Mouse (Mus musculus): ENCODE measurements around the gene Ckmt1. TPM values are rescaled to one million over a fixed set of nuclear protein-coding genes. Genes with fewer than 3 reads are reported as not detected.

The Ckmt1 gene
- polyA plus RNA-seq, 2 experiments = 0.06 TPM; not detected in 1

DNA sequence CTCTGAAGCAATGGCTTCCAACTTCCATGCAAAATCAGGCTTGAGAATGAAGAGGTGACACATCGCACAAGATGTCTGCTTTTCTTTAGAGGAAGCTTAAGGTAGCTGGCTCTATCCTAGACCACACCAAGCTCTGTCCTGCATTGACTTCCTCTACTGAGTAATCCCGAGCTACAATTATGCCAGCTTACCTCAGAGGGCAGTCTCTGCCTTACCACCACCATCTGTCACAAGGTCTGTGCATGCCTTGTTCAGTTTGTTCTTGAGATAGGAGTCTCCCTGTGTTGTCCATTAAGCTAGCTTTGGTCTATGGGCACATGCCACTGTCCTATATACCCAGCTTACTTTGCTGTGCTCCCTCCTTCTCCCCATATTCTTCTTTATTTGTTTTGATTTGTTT lies 28.0 kb upstream of the Ckmt1 start:
- no peak overlapping the region for H3K4me3 ChIP-seq (ENCODE audit: insufficient read depth in 1 of 2, low read depth in 2 of 2, low read length in 2 of 2)
- H3K27me3 ChIP-seq (ENCODE audit: control insufficient read depth, insufficient read depth, low read length) = no peaks in the 10 kb centered on the region
- WGBS (ENCODE audit: insufficient replicate concordance) = 76% methylated on average over 2 of the region's 2 CpGs
- no peak overlapping the region for H3K9ac ChIP-seq (replicated peaks)
- no peak overlapping the region for H3K27ac ChIP-seq
- ATAC-seq (ENCODE audit: insufficient read depth) (no peak), DNase-seq (ENCODE audit: low read depth in 3 of 3, low spot score in 3 of 3) (no peak)
- H3K36me3 ChIP-seq (replicated peaks; ENCODE audit: control insufficient read depth, insufficient read depth, low read depth) = no peaks in the 10 kb centered on the region
- no peak overlapping the region for H3K4me2 ChIP-seq (ENCODE audit: low read depth)
- H3K4me1 ChIP-seq (replicated peaks; ENCODE audit: control insufficient read depth in 2 of 2, insufficient read depth in 2 of 2, low read length in 1 of 2) = no peaks in the 10 kb centered on the region
- no peaks in the 10 kb centered on the region for H3K9me3 ChIP-seq (ENCODE audit: control insufficient read depth, low read length)
- TF ChIP-seq EP300 (IDR thresholded peaks at IDR 0.05; ENCODE audit: low read depth) = no peak
- no peak for TF ChIP-seq CTCF (IDR thresholded peaks at IDR 0.05; ENCODE audit: low read depth)

DNA sequence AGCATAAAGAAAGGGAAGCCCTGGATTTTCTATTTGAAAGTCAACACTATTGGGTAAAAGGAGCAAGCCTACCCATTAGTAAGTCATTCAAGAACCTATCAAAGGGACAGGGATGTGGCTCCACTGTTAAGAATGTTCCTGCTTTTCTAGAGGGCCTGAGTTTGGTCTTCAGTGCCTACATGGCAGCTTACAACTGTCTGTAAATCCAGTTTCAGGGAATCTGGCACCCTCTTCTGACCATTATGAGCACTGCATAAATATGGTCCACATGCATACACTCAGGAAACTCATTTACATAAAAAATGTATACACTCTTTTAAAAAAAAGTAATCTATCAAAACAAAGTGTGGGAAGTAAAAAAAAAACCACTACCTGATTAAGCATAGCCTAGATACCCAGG lies 18.5 kb upstream of the Ckmt1 start:
- DNase-seq (ENCODE audit: low read depth in 3 of 3, low spot score in 3 of 3) (no peak), ATAC-seq (ENCODE audit: insufficient read depth) (no peak)
- Histone ChIP-seq H3K9ac (replicated peaks) (no peak overlapping the region), H3K4me3 (ENCODE audit: insufficient read depth in 1 of 2, low read depth in 2 of 2, low read length in 2 of 2) (no peak overlapping the region), H3K4me1 (replicated peaks; ENCODE audit: control insufficient read depth in 2 of 2, insufficient read depth in 2 of 2, low read length in 1 of 2) (no peaks in the 10 kb centered on the region), H3K27me3 (ENCODE audit: control insufficient read depth, insufficient read depth, low read length) (no peaks in the 10 kb centered on the region), H3K27ac (no peak overlapping the region), H3K4me2 (ENCODE audit: low read depth) (no peak overlapping the region), H3K36me3 (replicated peaks; ENCODE audit: control insufficient read depth, insufficient read depth, low read depth) (no peaks in the 10 kb centered on the region), H3K9me3 (ENCODE audit: control insufficient read depth, low read length) (no peaks in the 10 kb centered on the region)
- no peak for TF ChIP-seq EP300 (IDR thresholded peaks at IDR 0.05; ENCODE audit: low read depth)
- TF ChIP-seq CTCF (IDR thresholded peaks at IDR 0.05; ENCODE audit: low read depth) = 0 out of 2 replicates have a peak, but pooled peaks have one; percentile 29

DNA sequence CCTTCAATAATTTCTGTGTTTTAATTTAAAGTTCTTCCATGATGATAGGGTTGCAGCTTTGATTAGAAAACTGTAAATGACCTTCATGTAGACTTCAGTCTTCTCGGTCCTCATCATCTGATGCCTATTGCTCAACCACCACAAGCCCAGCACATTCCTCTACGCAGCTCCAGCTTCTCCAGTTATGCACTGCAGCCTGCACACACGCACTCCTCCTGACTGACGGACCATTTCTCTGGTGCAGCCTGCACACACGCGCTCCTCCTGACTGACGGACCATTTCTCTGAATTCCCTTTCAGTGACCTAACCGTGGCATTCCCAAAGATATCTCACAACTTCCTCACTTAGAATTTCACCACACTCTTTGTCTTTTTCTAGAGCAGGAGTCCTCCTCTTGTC lies 4.4 kb upstream of the Ckmt1 start:
- peaks cover 0 to 7% of the 10 kb centered on the region in 2 experiments; a peak in 2 of 4 replicates for H3K4me1 ChIP-seq (replicated peaks; ENCODE audit: control insufficient read depth in 2 of 2, insufficient read depth in 2 of 2, low read length in 1 of 2)
- no peak for DNase-seq (ENCODE audit: low read depth in 3 of 3, low spot score in 3 of 3)
- H3K4me3 ChIP-seq (ENCODE audit: insufficient read depth in 1 of 2, low read depth in 2 of 2, low read length in 2 of 2) = no peak overlapping the region
- no peak overlapping the region for H3K27ac ChIP-seq
- H3K9me3 ChIP-seq (ENCODE audit: control insufficient read depth, low read length) = no peaks in the 10 kb centered on the region
- 55% methylated on average over 8 of the region's 8 CpGs for WGBS (ENCODE audit: insufficient replicate concordance)
- H3K4me2 ChIP-seq (ENCODE audit: low read depth) = no peak overlapping the region
- H3K9ac ChIP-seq (replicated peaks) = no peak overlapping the region
- no peaks in the 10 kb centered on the region for H3K36me3 ChIP-seq (replicated peaks; ENCODE audit: control insufficient read depth, insufficient read depth, low read depth)
- peaks cover 19% of the 10 kb centered on the region for H3K27me3 ChIP-seq (ENCODE audit: control insufficient read depth, insufficient read depth, low read length)
- ATAC-seq (ENCODE audit: insufficient read depth) = no peak
- TF ChIP-seq CTCF (IDR thresholded peaks at IDR 0.05; ENCODE audit: low read depth) = no peak

DNA sequence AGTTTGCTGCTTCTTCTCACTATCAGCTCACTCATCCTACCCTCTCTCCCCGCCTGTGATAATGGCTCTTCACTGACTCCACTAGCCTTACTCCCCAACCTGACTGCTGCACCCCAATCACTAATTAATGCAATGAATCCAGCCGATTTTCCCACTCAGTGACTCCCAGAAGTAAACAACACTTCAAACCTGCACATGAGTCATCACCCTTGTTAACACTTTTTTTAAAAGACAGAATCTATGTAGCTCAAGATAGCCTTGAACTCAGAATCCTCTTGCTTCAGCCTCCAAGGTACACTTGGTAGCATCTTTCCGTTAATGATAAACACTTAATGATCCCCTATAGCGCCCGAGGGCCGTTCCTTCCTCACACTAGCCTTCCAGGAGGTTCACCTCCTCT lies 3.1 kb upstream of the Ckmt1 start:
- ATAC-seq (ENCODE audit: insufficient read depth) (peak; percentile 20), DNase-seq (ENCODE audit: low read depth in 3 of 3, low spot score in 3 of 3) (no peak)
- Histone ChIP-seq H3K4me2 (ENCODE audit: low read depth) (peak overlapping the region; percentile 85), H3K27ac (no peak overlapping the region), H3K27me3 (ENCODE audit: control insufficient read depth, insufficient read depth, low read length) (peaks cover 28% of the 10 kb centered on the region), H3K4me3 (ENCODE audit: insufficient read depth in 1 of 2, low read depth in 2 of 2, low read length in 2 of 2) (peak overlapping the region; percentile 67 to 84), H3K9me3 (ENCODE audit: control insufficient read depth, low read length) (no peaks in the 10 kb centered on the region), H3K9ac (replicated peaks) (peak overlapping the region; percentile 84), H3K36me3 (replicated peaks; ENCODE audit: control insufficient read depth, insufficient read depth, low read depth) (no peaks in the 10 kb centered on the region), H3K4me1 (replicated peaks; ENCODE audit: control insufficient read depth in 2 of 2, insufficient read depth in 2 of 2, low read length in 1 of 2) (peaks cover 0 to 7% of the 10 kb centered on the region in 2 experiments; a peak in 2 of 4 replicates)
- 3% methylated on average over 6 of the region's 6 CpGs for WGBS (ENCODE audit: insufficient replicate concordance)
- TF ChIP-seq EP300 (IDR thresholded peaks at IDR 0.05; ENCODE audit: low read depth) (no peak), CTCF (IDR thresholded peaks at IDR 0.05; ENCODE audit: low read depth) (no peak)

DNA sequence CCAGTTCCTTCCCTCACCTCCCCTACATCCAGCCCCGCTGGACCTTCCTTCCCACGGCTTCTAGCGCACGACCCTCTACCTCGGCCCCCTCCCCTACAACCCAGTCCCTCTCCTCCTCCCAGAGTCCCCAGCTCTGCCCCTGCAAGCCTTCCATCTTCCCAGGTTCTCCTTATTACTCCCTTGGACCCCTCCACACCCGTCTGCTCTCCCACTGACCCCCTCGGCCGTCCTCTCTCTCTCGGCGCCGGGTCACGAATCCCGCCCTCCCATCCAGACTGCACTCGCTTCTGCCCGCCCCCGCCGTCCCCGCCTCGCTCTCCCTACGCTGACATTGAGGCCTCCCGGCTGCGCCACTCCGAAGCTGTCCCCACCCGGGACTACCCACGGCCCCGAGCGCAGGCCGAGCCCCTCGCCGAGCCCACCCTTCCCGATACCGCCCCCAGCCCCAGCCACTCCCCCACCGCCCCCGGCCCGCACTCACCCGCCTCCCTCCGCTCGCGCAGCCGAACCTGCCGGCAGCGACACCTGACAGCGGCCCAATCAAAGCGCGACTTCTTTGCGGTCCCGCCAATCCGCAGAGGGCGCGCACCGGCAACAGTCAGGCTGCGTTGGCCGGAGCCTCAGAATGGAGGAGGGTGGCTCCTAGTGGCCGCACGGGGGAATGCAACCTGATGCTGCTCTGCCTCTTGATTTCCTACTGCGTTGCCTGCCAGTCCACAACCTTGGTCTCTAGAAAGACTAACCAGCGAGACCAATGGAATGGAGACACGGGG lies 2.5 kb upstream of the Ckmt1 start, which contains the start of gene Ppip5k1:
Gene Ppip5k1 (minus strand): TSS at position 577 of the 773 bp plus-strand sequence.
- DNase-seq (ENCODE audit: low read depth in 3 of 3, low spot score in 3 of 3) = peak; percentile 87 to 89 (median 88)
- Histone ChIP-seq H3K4me1 (replicated peaks; ENCODE audit: control insufficient read depth in 2 of 2, insufficient read depth in 2 of 2, low read length in 1 of 2) (peaks cover 0 to 7% of the 10 kb centered on the region in 2 experiments; a peak in 2 of 4 replicates), H3K27me3 (ENCODE audit: control insufficient read depth, insufficient read depth, low read length) (peaks cover 28% of the 10 kb centered on the region), H3K36me3 (replicated peaks; ENCODE audit: control insufficient read depth, insufficient read depth, low read depth) (no peaks in the 10 kb centered on the region), H3K4me2 (ENCODE audit: low read depth) (peak within 1 kb of the TSS; percentile 85), H3K4me3 (ENCODE audit: insufficient read depth in 1 of 2, low read depth in 2 of 2, low read length in 2 of 2) (peak within 1 kb of the TSS; percentile 67 to 84), H3K9ac (replicated peaks) (peak within 1 kb of the TSS; percentile 84), H3K9me3 (ENCODE audit: control insufficient read depth, low read length) (no peaks in the 10 kb centered on the region), H3K27ac (no peak within 1 kb of the TSS)
- TF ChIP-seq EP300 (IDR thresholded peaks at IDR 0.05; ENCODE audit: low read depth) (no peak), CTCF (IDR thresholded peaks at IDR 0.05; ENCODE audit: low read depth) (peak; percentile 99)
- peak; percentile 97 for ATAC-seq (ENCODE audit: insufficient read depth)
- WGBS (ENCODE audit: insufficient replicate concordance) = under 1% methylated on average over 58 of the region's 58 CpGs
